21 mouse cellular contexts compared by ENCODE assay signal in the genomic region with DNA sequence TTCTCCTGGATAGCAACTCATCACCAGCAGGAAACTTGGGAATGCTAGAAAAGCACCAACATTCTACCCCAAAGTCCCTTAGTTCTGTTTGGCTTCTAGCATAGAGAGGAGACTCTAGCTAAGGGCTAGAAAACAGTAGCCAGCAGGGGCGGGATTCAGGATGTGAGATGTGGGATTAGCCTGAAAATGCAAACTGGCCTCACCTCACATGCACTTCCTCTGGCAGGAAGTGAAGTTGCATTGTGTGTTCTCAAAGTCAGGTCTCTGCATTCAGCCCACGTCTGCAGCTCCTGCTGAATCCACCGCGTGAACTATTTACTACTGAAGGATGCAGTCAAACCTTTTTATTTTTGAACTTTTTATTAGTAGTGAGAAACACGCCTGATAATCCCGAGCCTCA.
DNase-seq lines count a peak whose midpoint lies in the region; ATAC-seq and TF ChIP-seq lines count a peak whose summit lies in the region.
"Had no signal": no experiment of that assay in that cellular context is flagged by ENCODE, and none has a peak within 500 bp of the region (broad histone marks: within the 10 kb centered on the region; RNA-seq: fewer than 3 reads in every experiment).

No protein-coding gene starts in this region.

- H3K4me3 ChIP-seq in lung, postnatal 0 days (ENCODE audit: low read depth, low read length) = no peak overlapping the region
- H3K4me3 ChIP-seq: embryonic facial prominence, embryonic 13.5 days; heart, embryonic 10.5 days; hindbrain, embryonic 13.5 days; intestine, embryonic 15.5 days; kidney, embryonic 15.5 days; limb, embryonic 15.5 days; liver, embryonic 15.5 days; midbrain, embryonic 10.5 days had no signal

- WGBS in lung, postnatal 0 days = 52% methylated on average over 6 of the region's 6 CpGs

- peak; percentile 19; the same call in 1 of the 2 replicates for TF ChIP-seq CTCF in lung, postnatal 0 days (IDR thresholded peaks at IDR 0.05)

- no peak overlapping the region for H3K9ac ChIP-seq in lung, postnatal 0 days (replicated peaks; ENCODE audit: low read depth)
- H3K9ac ChIP-seq: embryonic facial prominence, embryonic 13.5 days; hindbrain, embryonic 13.5 days; intestine, embryonic 15.5 days; kidney, embryonic 15.5 days; limb, embryonic 15.5 days; liver, embryonic 15.5 days had no signal

- no peak overlapping the region for H3K27ac ChIP-seq in lung, postnatal 0 days (ENCODE audit: low read length)
- H3K27ac ChIP-seq: embryonic facial prominence, embryonic 13.5 days; heart, embryonic 10.5 days; hindbrain, embryonic 13.5 days; intestine, embryonic 15.5 days; kidney, embryonic 15.5 days; limb, embryonic 15.5 days; liver, embryonic 15.5 days; midbrain, embryonic 10.5 days had no signal

- no peak for TF ChIP-seq EP300 in lung, postnatal 0 days (IDR thresholded peaks at IDR 0.05)

- no peaks in the 10 kb centered on the region for H3K36me3 ChIP-seq in lung, postnatal 0 days (ENCODE audit: insufficient read depth, low read length)
- H3K36me3 ChIP-seq: embryonic facial prominence, embryonic 13.5 days; heart, embryonic 10.5 days; hindbrain, embryonic 13.5 days; intestine, embryonic 15.5 days; kidney, embryonic 15.5 days; limb, embryonic 15.5 days; liver, embryonic 15.5 days; midbrain, embryonic 10.5 days had no signal

- no peak overlapping the region for H3K4me2 ChIP-seq in lung, postnatal 0 days (replicated peaks; ENCODE audit: low read depth, low read length)
- H3K4me2 ChIP-seq: embryonic facial prominence, embryonic 13.5 days; hindbrain, embryonic 13.5 days; intestine, embryonic 15.5 days; kidney, embryonic 15.5 days; limb, embryonic 15.5 days; liver, embryonic 15.5 days had no signal

- no peaks in the 10 kb centered on the region for H3K9me3 ChIP-seq in lung, postnatal 0 days (ENCODE audit: low read length)
- H3K9me3 ChIP-seq: heart, embryonic 10.5 days; hindbrain, embryonic 13.5 days; intestine, embryonic 15.5 days; kidney, embryonic 15.5 days; limb, embryonic 15.5 days; liver, embryonic 15.5 days had no signal

- ATAC-seq in lung, postnatal 0 days = no peak
- ATAC-seq: forebrain, embryonic 16.5 days; intestine, embryonic 15.5 days had no signal

- no peaks in the 10 kb centered on the region for H3K27me3 ChIP-seq in lung, postnatal 0 days (replicated peaks; ENCODE audit: insufficient read depth, low read length)
- H3K27me3 ChIP-seq: embryonic facial prominence, embryonic 13.5 days; hindbrain, embryonic 13.5 days; intestine, embryonic 15.5 days; kidney, embryonic 15.5 days; limb, embryonic 15.5 days; liver, embryonic 15.5 days had no signal

- no peak for DNase-seq in lung, postnatal 0 days (ENCODE audit: low spot score)
- DNase-seq in lung, postnatal 25 days (ENCODE audit: low spot score) = no peak
- peak; percentile 87 for DNase-seq in R1 (ENCODE audit: low read depth, low spot score)
- peak; percentile 18 for DNase-seq in induced T-regulatory cell, adult 2 months (ENCODE audit: low read depth)
- DNase-seq in thymus, postnatal 4 days = peak; percentile 25
- DNase-seq in cerebellum, postnatal 25 days = no peak
- DNase-seq in spleen, adult 18-20 months = no peak
- DNase-seq: adrenal gland, adult 2 months; cerebellum, adult 8-10 months; gastrocnemius, postnatal 25 days; heart, postnatal 14 days; lung, postnatal 10 days had no signal

- no peaks in the 10 kb centered on the region for H3K4me1 ChIP-seq in lung, postnatal 0 days (ENCODE audit: insufficient read depth, low read depth, low read length)
- H3K4me1 ChIP-seq: embryonic facial prominence, embryonic 13.5 days; heart, embryonic 10.5 days; hindbrain, embryonic 13.5 days; intestine, embryonic 15.5 days; kidney, embryonic 15.5 days; limb, embryonic 15.5 days; liver, embryonic 15.5 days; midbrain, embryonic 10.5 days had no signal

Comparison
In these comparisons a context has a peak if more than half of its experiments do, and no peak if none do; other contexts are left out.
1. DNase-seq: peak in R1 (single experiment), induced T-regulatory cell, adult 2 months (single experiment) and thymus, postnatal 4 days (single experiment); none in lung, postnatal 0 days (single experiment), lung, postnatal 25 days (single experiment), cerebellum, postnatal 25 days (0 of 2) and spleen, adult 18-20 months (0 of 2).